In genomic region chr7:143978741-143979371, GRCm38 (mm10) we compare ENCODE assay signal across 8 mouse cellular contexts. TPM values are rescaled to one million over a fixed set of nuclear protein-coding genes. Genes with fewer than 3 reads are reported as not detected.
A peak's percentile ranks its signal among the peaks of the same experiment; 100 is the strongest.
DNase-seq lines count a peak whose midpoint lies in the region; ATAC-seq and TF ChIP-seq lines count a peak whose summit lies in the region.

No protein-coding gene starts in this region.

- peaks cover 34% of the 10 kb centered on the region for H3K27me3 ChIP-seq in intestine, postnatal 0 days (replicated peaks; ENCODE audit: control insufficient read depth, insufficient read depth, low read length)
- peaks cover 54% of the 10 kb centered on the region for H3K27me3 ChIP-seq in limb, embryonic 11.5 days (ENCODE audit: control insufficient read depth, insufficient read depth, low read length)
- peaks cover 75% of the 10 kb centered on the region for H3K27me3 ChIP-seq in midbrain, embryonic 13.5 days
- H3K27me3 ChIP-seq in spleen, adult 2 months (ENCODE audit: control insufficient read depth, insufficient read depth, low read length) = peaks cover 8% of the 10 kb centered on the region

- H3K27ac ChIP-seq in gastrocnemius, adult 2 months = no peak overlapping the region
- no peak overlapping the region for H3K27ac ChIP-seq in intestine, postnatal 0 days (ENCODE audit: low read depth, low read length)
- H3K27ac ChIP-seq in limb, embryonic 11.5 days (replicated peaks; ENCODE audit: low read depth, low read length) = no peak overlapping the region
- H3K27ac ChIP-seq in midbrain, embryonic 13.5 days = no peak overlapping the region
- H3K27ac ChIP-seq in spleen, adult 2 months (ENCODE audit: insufficient read depth, low read length) = no peak overlapping the region

- intact Hi-C loops in gastrocnemius, adult 2 months (cut with DNase I) = no loop called here

- under 1% methylated on average over 50 of the region's 50 CpGs for WGBS in intestine, postnatal 0 days
- under 1% methylated on average over 50 of the region's 50 CpGs for WGBS in limb, embryonic 11.5 days
- WGBS in midbrain, embryonic 13.5 days = under 1% methylated on average over 50 of the region's 50 CpGs
- 2% methylated on average over 50 of the region's 50 CpGs for WGBS in spleen, adult 2 months

- H3K9ac ChIP-seq in intestine, postnatal 0 days (ENCODE audit: low read depth, low read length) = no peak overlapping the region
- H3K9ac ChIP-seq in limb, embryonic 11.5 days (ENCODE audit: low read length) = no peak overlapping the region
- H3K9ac ChIP-seq in midbrain, embryonic 13.5 days (replicated peaks) = peak overlapping the region; percentile 62; the same call in 1 of the 2 replicates

- H3K36me3 ChIP-seq in intestine, postnatal 0 days (ENCODE audit: control insufficient read depth, insufficient read depth) = no peaks in the 10 kb centered on the region
- H3K36me3 ChIP-seq in limb, embryonic 11.5 days (ENCODE audit: control insufficient read depth, insufficient read depth, low read length) = no peaks in the 10 kb centered on the region
- no peaks in the 10 kb centered on the region for H3K36me3 ChIP-seq in midbrain, embryonic 13.5 days
- no peaks in the 10 kb centered on the region for H3K36me3 ChIP-seq in spleen, adult 2 months (ENCODE audit: control insufficient read depth, insufficient read depth, low read length)

- peak; percentile 66 for TF ChIP-seq CTCF in gastrocnemius, adult 2 months (IDR thresholded peaks at IDR 0.05)
- peak; percentile 85 for TF ChIP-seq CTCF in intestine, postnatal 0 days (IDR thresholded peaks at IDR 0.05; ENCODE audit: low read depth)
- peak; percentile 40; the same call in 1 of the 2 replicates for TF ChIP-seq CTCF in spleen, adult 2 months (IDR thresholded peaks at IDR 0.05; ENCODE audit: extremely low read depth, insufficient read depth, insufficient read length, insufficient replicate concordance)

- H3K4me3 ChIP-seq in gastrocnemius, adult 2 months = peak overlapping the region; percentile 64
- H3K4me3 ChIP-seq in intestine, postnatal 0 days (ENCODE audit: low read depth, low read length) = peak overlapping the region; percentile 52
- H3K4me3 ChIP-seq in limb, embryonic 11.5 days (ENCODE audit: low read depth, low read length) = peak overlapping the region; percentile 42
- peak overlapping the region; percentile 52 for H3K4me3 ChIP-seq in midbrain, embryonic 13.5 days (replicated peaks)
- no peak overlapping the region for H3K4me3 ChIP-seq in spleen, adult 2 months (ENCODE audit: extremely low read depth, insufficient read depth, insufficient read length)

- peak; percentile 63 for ATAC-seq in intestine, postnatal 0 days
- 0 out of 2 replicates have a peak, but pooled peaks have one; percentile 17 for ATAC-seq in limb, embryonic 11.5 days (ENCODE audit: insufficient number of reproducible peaks, low FRiP score, low TSS enrichment, low read depth)
- ATAC-seq in midbrain, embryonic 13.5 days = peak; percentile 74
- ATAC-seq in erythroid progenitor cell, adult 5-6 weeks (replicated peaks; ENCODE audit: low FRiP score, poor library complexity, severe bottlenecking) = no peak

- H3K9me3 ChIP-seq in intestine, postnatal 0 days (ENCODE audit: control insufficient read depth) = no peaks in the 10 kb centered on the region
- H3K9me3 ChIP-seq in limb, embryonic 11.5 days (ENCODE audit: control insufficient read depth, low read length) = no peaks in the 10 kb centered on the region
- H3K9me3 ChIP-seq in midbrain, embryonic 13.5 days = no peaks in the 10 kb centered on the region

- H3K4me2 ChIP-seq in intestine, postnatal 0 days (replicated peaks; ENCODE audit: low read depth) = peak overlapping the region; percentile 88
- H3K4me2 ChIP-seq in limb, embryonic 11.5 days (ENCODE audit: low read depth, severe bottlenecking) = peak overlapping the region; percentile 88
- H3K4me2 ChIP-seq in midbrain, embryonic 13.5 days (replicated peaks) = peak overlapping the region; percentile 95

- no peak for TF ChIP-seq POLR2A in spleen, adult 2 months (IDR thresholded peaks at IDR 0.05; ENCODE audit: low read depth, low read length)

- DNase-seq in adipocyte (ENCODE audit: low spot score) = peak; percentile 3
- DNase-seq in cerebellum, postnatal 36 days = peak; percentile 25 to 39
- peak; percentile 63 for DNase-seq in gastrocnemius, adult 2 months
- peak; percentile 78 for DNase-seq in limb, embryonic 11.5 days (ENCODE audit: low spot score)
- peak in 1 of 2 experiments; percentile 14 for DNase-seq in spleen, adult 2 months (ENCODE audit: low read depth in 1 of 2, low spot score in 2 of 2)

- no peaks in the 10 kb centered on the region for H3K4me1 ChIP-seq in intestine, postnatal 0 days (replicated peaks; ENCODE audit: control insufficient read depth, insufficient read depth, low read length)
- peaks cover 12% of the 10 kb centered on the region; the same call in 1 of the 2 replicates for H3K4me1 ChIP-seq in limb, embryonic 11.5 days (ENCODE audit: control insufficient read depth, insufficient read depth, low read length)
- peaks cover 22% of the 10 kb centered on the region for H3K4me1 ChIP-seq in midbrain, embryonic 13.5 days (replicated peaks)
- peaks cover 2% of the 10 kb centered on the region; the same call in 1 of the 2 replicates for H3K4me1 ChIP-seq in spleen, adult 2 months (ENCODE audit: control insufficient read depth, insufficient read depth, insufficient read length)

RNA-seq across cellular contexts. Expression of gene Shank2, which starts 22.9 kb away (rescaled TPM):
- under 1 TPM; 0.08 to 0.14 TPM for total RNA-seq in gastrocnemius, adult 2 months (2021)
- polyA plus RNA-seq in intestine, postnatal 0 days (2015; fragmentation: Nextera tagmentation; extraction: Ambion mirVana) = 0.68 and 0.74 TPM in 2 replicates
- polyA plus RNA-seq in limb, embryonic 11.5 days (2014; fragmentation: Nextera tagmentation; extraction: Ambion mirVana) = 0.51 and 0.68 TPM in 2 replicates
- polyA plus RNA-seq in midbrain, embryonic 13.5 days (2015; fragmentation: Nextera tagmentation; extraction: Ambion mirVana) = 5.8 and 6.3 TPM in 2 replicates
- 0.13 and 0.14 TPM in 2 replicates for polyA plus RNA-seq in spleen, adult 2 months (2012; rRNA removed)
- 1.3 TPM in 1 of 2 replicates, not detected in the other for total RNA-seq in erythroid progenitor cell, adult 5-6 weeks (2015; ENCODE audit: low replicate concordance)
- total RNA-seq in erythroid progenitor cell, adult 5-6 weeks (2017; ENCODE audit: low replicate concordance) = 0.26 TPM in 1 of 2 replicates, not detected in the other
